Mouse (Mus musculus) urinary bladder, postnatal 4 days (tissue): ENCODE results near the gene Gpalpp1.
A peak's percentile ranks its signal among the peaks of the same experiment; 100 is the strongest.

Experiments used
- DNase-seq, 2 experiments: peaks; one replicate each; pipeline ENCODE4 v3.0.0; 2021 to 2022; ENCODE audit warnings: low spot score in 2 of 2

The Gpalpp1 gene

GRCm38 (mm10) chr14:76110396-76111221 lies at the start of gene Gpalpp1, which contains the start of gene Nufip1:
Gene Gpalpp1, minus strand, starts transcription at chr14:76110760.
Gene Nufip1, plus strand, starts transcription at chr14:76110891.
- DNase-seq = peak; percentile 83

GRCm38 (mm10) chr14:76158192-76158785 lies 47.7 kb upstream of the Gpalpp1 start:
- DNase-seq = no peak

GRCm38 (mm10) chr14:76153828-76154227 lies 43.3 kb upstream of the Gpalpp1 start:
- no peak for DNase-seq

- DNase-seq = no peak
These were observed 42.6 kb upstream of the Gpalpp1 start for GRCm38 (mm10) chr14:76153003-76153675.

- peak; percentile 88 to 94 for DNase-seq
These were observed 41.8 kb upstream of the Gpalpp1 start for GRCm38 (mm10) chr14:76152162-76153002.

- DNase-seq = no peak
These were observed 41.2 kb upstream of the Gpalpp1 start for GRCm38 (mm10) chr14:76151820-76152161.

GRCm38 (mm10) chr14:76151011-76151410 lies 40.5 kb upstream of the Gpalpp1 start:
- DNase-seq = no peak

- no peak for DNase-seq
These were observed 39.9 kb upstream of the Gpalpp1 start for GRCm38 (mm10) chr14:76150499-76150898.

- DNase-seq = peak; percentile 81 to 82
These were observed 39.1 kb upstream of the Gpalpp1 start for GRCm38 (mm10) chr14:76149531-76150179.

GRCm38 (mm10) chr14:76148294-76148693 lies 37.7 kb upstream of the Gpalpp1 start:
- DNase-seq = no peak

- DNase-seq = no peak
These were observed 36.5 kb upstream of the Gpalpp1 start for GRCm38 (mm10) chr14:76147061-76147460.

- DNase-seq = no peak
These were observed 35.3 kb upstream of the Gpalpp1 start for GRCm38 (mm10) chr14:76145868-76146267.

GRCm38 (mm10) chr14:76145248-76145647 lies 34.7 kb upstream of the Gpalpp1 start:
- no peak for DNase-seq

- DNase-seq = no peak
These were observed 24.4 kb upstream of the Gpalpp1 start for GRCm38 (mm10) chr14:76134975-76135374.

GRCm38 (mm10) chr14:76128174-76128573 lies 17.6 kb upstream of the Gpalpp1 start:
- DNase-seq = no peak

- DNase-seq = no peak
These were observed 16.8 kb upstream of the Gpalpp1 start for GRCm38 (mm10) chr14:76127311-76127710.

GRCm38 (mm10) chr14:76122663-76123058 lies 12.1 kb upstream of the Gpalpp1 start:
- no peak for DNase-seq

GRCm38 (mm10) chr14:76121901-76122662 lies 11.5 kb upstream of the Gpalpp1 start:
- DNase-seq = peak in 1 of 2 experiments; percentile 20

- no peak for DNase-seq
These were observed 9.9 kb upstream of the Gpalpp1 start for GRCm38 (mm10) chr14:76120472-76120871.

- no peak for DNase-seq
These were observed 8.4 kb upstream of the Gpalpp1 start for GRCm38 (mm10) chr14:76118963-76119362.
